Mouse (Mus musculus): Measurements from ENCODE around the gene Dis3l2. TPM values are rescaled to one million over a fixed set of nuclear protein-coding genes. Genes with fewer than 3 reads are reported as not detected.

Dis3l2 gene
- polyA plus RNA-seq, 1 experiment from 2014 or later: 35.7 TPM

DNA sequence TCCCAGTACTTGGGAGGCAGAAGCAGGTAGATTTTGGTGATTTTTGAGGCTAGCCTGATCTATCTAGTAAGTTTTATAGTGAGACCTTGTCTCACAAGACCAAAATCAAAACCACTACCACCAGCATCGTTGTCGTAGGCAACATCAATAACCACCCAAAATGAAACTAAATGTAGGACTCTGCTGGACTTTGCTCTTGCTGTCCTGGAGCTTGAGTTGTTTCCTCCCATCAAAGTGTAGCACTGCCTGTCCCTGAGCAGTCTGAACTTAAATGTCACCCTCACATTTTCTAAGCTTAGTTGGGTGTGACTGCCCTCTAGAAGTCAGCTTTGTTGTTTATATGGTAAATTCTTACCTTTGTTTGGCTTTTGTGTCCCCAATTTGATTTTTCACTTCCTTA is 43.4 kb downstream of the Dis3l2 start:
- Histone ChIP-seq H3K27ac (no peak overlapping the region), H3K4me1 (replicated peaks) (no peaks in the 10 kb centered on the region), H3K27me3 (ENCODE audit: insufficient read depth, poor library complexity, severe bottlenecking) (no peaks in the 10 kb centered on the region), H3K4me3 (no peak overlapping the region), H3K36me3 (peaks cover 46% of the 10 kb centered on the region), H3K9me3 (0 out of 2 replicates have a peak, but pooled peaks cover 3% of the 10 kb centered on the region)
- 96% methylated on average over 2 of the region's 2 CpGs for WGBS
- DNase-seq (ENCODE audit: low spot score): no peak

DNA sequence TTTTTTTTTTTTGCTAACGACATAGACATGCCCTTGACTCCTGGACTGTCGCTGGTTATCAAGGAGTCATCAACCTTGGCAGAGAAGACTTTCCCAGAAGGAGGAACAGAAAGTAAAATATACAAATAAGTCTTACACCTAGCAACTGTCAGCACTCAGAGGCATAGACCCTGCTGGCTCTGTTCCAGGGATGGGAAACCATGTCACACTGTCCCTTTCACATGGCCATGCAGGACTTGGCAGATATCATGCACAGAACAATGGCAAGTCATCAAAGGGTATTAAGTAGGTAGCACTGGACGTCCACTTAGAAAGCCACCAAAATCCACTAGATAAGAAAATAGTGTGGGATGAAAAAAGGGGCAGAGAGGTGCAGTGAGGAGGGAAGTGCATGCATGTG is 46.5 kb downstream of the Dis3l2 start:
- H3K27ac ChIP-seq: no peak overlapping the region
- DNase-seq (ENCODE audit: low spot score): no peak
- H3K4me1 ChIP-seq (replicated peaks): no peaks in the 10 kb centered on the region
- peaks cover 45% of the 10 kb centered on the region for H3K36me3 ChIP-seq
- 89% methylated on average over 3 of the region's 3 CpGs for WGBS
- H3K27me3 ChIP-seq (ENCODE audit: insufficient read depth, poor library complexity, severe bottlenecking): no peaks in the 10 kb centered on the region
- 0 out of 2 replicates have a peak, but pooled peaks cover 3% of the 10 kb centered on the region for H3K9me3 ChIP-seq
- H3K4me3 ChIP-seq: no peak overlapping the region

DNA sequence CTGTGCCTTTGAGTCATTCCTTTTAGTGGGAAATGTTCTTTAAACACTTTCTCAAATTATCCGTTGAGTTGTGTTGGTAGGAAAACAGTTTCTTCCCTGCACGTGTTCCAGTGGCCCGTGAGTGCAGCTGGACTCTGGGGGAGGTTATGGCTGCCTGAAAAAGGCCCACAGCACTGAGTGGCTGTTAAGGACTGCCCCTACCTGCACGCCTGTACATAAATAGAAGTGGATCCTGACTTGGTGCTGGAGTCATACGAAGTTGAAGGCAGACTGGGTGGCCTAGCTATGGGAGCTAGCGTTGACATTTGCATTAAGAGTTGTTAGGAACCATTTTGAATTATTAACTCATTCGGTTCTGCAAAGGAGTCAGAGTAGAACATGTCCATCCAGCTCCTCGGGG is 49.8 kb downstream of the Dis3l2 start:
- 88% methylated on average over 8 of the region's 8 CpGs for WGBS
- Histone ChIP-seq H3K4me1 (replicated peaks) (no peaks in the 10 kb centered on the region), H3K4me3 (no peak overlapping the region), H3K27me3 (ENCODE audit: insufficient read depth, poor library complexity, severe bottlenecking) (no peaks in the 10 kb centered on the region), H3K27ac (no peak overlapping the region), H3K9me3 (0 out of 2 replicates have a peak, but pooled peaks cover 3% of the 10 kb centered on the region), H3K36me3 (peaks cover 22% of the 10 kb centered on the region)
- DNase-seq (ENCODE audit: low spot score): no peak

DNA sequence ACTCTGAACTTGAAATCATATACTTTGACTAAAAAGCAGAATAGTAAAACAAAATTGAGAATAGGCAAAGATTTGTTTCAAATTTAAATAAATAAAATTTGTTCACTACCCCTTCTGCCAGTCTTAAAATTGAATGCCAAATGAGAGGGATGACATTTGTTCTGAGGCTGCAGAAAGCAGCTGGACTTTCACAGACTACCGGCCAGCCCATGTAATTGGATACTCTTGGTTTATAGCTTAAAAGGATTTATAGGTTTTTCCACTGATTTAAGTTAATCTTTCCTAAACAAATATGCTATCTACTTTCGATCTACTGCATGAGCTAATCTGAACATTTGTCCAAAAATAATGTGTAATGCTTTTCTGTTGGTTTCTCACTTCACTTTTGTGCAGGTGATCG is 50.7 kb downstream of the Dis3l2 start:
- no peak overlapping the region for H3K4me3 ChIP-seq
- no peaks in the 10 kb centered on the region for H3K27me3 ChIP-seq (ENCODE audit: insufficient read depth, poor library complexity, severe bottlenecking)
- no peaks in the 10 kb centered on the region for H3K4me1 ChIP-seq (replicated peaks)
- 87% methylated on average over 3 of the region's 3 CpGs for WGBS
- DNase-seq (ENCODE audit: low spot score): no peak
- H3K27ac ChIP-seq: no peak overlapping the region
- H3K36me3 ChIP-seq: peaks cover 25% of the 10 kb centered on the region
- H3K9me3 ChIP-seq: 0 out of 2 replicates have a peak, but pooled peaks cover 3% of the 10 kb centered on the region

DNA sequence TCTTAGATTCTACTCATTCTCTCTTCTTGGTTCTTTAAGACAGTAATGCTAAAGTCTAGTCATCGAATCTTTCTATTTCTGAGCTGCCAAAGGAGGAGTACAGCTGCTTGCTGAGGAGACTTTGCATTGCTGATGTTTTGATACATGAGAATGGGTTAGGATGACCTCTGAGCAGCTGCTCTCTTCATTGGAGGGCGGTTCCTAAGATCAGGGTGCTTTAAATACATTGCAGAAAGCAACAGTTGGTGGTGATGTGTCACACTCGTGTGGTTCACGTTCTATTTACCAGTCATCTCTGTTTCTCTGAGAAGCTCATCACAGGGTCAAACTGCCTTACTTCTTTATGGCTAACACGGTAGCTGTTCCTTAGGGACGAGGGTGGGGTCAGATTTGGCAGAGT is 54.5 kb downstream of the Dis3l2 start:
- Histone ChIP-seq H3K36me3 (peaks cover 33% of the 10 kb centered on the region), H3K27ac (no peak overlapping the region), H3K27me3 (ENCODE audit: insufficient read depth, poor library complexity, severe bottlenecking) (no peaks in the 10 kb centered on the region), H3K4me3 (no peak overlapping the region), H3K9me3 (no peaks in the 10 kb centered on the region), H3K4me1 (replicated peaks) (no peaks in the 10 kb centered on the region)
- 79% methylated on average over 6 of the region's 6 CpGs for WGBS
- no peak for DNase-seq (ENCODE audit: low spot score)

DNA sequence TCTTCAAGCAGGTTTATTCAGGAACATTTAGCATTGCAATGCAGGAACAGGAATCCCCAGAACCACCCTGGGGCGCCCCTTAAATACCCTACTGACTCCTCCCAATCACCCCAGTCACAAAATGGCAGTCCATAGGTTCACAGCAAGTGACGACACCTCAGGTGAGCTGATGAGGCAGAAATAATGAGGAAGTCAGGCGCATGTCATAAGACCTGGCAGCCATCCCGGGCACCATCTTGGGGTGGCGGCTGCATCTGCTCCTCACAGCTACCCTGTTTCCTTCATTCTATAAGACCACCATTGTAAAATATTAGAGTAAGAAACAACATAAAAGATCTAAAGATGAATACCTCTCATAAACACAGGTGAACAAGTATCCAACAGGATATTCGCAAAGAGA is 58.6 kb downstream of the Dis3l2 start:
- H3K9me3 ChIP-seq: no peaks in the 10 kb centered on the region
- H3K36me3 ChIP-seq: peaks cover 32% of the 10 kb centered on the region
- DNase-seq (ENCODE audit: low spot score): no peak
- no peaks in the 10 kb centered on the region for H3K4me1 ChIP-seq (replicated peaks)
- H3K27me3 ChIP-seq (ENCODE audit: insufficient read depth, poor library complexity, severe bottlenecking): no peaks in the 10 kb centered on the region
- WGBS: 94% methylated on average over 6 of the region's 6 CpGs
- no peak overlapping the region for H3K4me3 ChIP-seq
- no peak overlapping the region for H3K27ac ChIP-seq

DNA sequence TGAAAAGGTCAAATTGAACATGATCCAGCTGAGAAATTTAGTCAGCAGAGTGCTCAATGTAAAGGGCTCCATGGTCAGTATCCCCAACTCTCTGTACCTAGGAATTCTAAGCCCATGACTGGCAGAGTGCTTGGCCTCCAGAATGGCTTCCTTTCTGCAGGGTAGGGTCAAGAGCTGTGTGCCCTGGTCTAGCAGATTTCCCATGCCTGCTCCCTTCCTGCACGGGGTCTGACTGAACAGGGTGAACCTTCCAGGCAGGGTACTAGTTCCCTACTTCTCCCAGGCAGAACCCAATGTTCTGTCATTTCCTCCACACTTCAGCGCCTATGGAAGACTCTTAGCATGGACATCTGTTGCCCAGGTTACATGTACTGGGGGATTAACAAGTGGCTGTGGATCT is 97.6 kb downstream of the Dis3l2 start:
- 95% methylated on average over 2 of the region's 2 CpGs for WGBS
- Histone ChIP-seq H3K4me3 (no peak overlapping the region), H3K27me3 (ENCODE audit: insufficient read depth, poor library complexity, severe bottlenecking) (no peaks in the 10 kb centered on the region)

DNA sequence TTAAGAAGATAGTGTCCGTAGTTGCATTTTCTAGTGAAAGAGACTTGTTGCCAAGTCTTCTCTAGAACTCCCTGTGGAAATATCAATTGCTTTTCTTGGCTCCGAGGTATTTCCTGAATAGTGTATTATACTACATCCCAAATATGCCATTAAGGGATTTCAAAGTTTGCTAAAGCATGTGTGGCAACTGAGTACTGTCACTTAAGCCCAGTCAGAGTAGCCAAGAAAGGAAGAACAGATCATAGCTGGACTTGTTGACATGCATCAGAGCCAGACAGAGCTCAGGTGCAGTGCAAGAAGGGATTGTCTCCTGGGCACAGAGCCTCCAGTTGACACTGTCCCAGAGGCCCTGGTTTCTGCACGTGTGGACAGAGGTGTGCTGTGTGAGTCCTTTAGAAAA is 108.1 kb downstream of the Dis3l2 start:
- H3K27ac ChIP-seq: no peak overlapping the region
- WGBS: 79% methylated on average over 3 of the region's 3 CpGs
- no peaks in the 10 kb centered on the region for H3K36me3 ChIP-seq
- H3K27me3 ChIP-seq (ENCODE audit: insufficient read depth, poor library complexity, severe bottlenecking): no peaks in the 10 kb centered on the region
- H3K4me1 ChIP-seq (replicated peaks): no peaks in the 10 kb centered on the region
- no peaks in the 10 kb centered on the region for H3K9me3 ChIP-seq
- no peak overlapping the region for H3K4me3 ChIP-seq
- DNase-seq (ENCODE audit: low spot score): no peak

More for the DNA sequence above, 97.6 kb downstream of the Dis3l2 start:
- Histone ChIP-seq H3K9me3 (no peaks in the 10 kb centered on the region), H3K36me3 (peaks cover 4% of the 10 kb centered on the region), H3K27ac (no peak overlapping the region), H3K4me1 (replicated peaks) (no peaks in the 10 kb centered on the region)
- no peak for DNase-seq (ENCODE audit: low spot score)

DNA sequence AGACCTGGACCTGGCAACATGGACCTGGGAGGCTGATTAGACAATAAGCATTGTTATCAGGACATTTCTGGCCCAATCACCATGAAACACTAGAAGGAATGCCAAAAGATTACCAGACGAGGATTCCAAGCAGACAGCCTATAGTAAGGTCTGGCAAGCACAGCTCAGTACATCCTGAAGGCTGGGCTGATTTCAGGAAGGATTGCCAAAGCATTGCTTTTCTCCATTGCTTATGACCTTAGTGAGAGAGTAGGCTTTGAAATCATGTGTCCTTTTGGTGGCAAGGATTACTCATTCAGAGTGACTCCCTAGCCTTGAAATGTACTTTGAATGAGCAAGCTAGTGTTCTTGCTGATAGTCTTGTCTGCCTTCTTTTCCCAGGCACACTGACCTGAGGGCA is 118.7 kb downstream of the Dis3l2 start:
- H3K27me3 ChIP-seq (ENCODE audit: insufficient read depth, poor library complexity, severe bottlenecking): no peaks in the 10 kb centered on the region
- no peaks in the 10 kb centered on the region for H3K9me3 ChIP-seq
- no peak for DNase-seq (ENCODE audit: low spot score)
- 83% methylated on average over 1 of the region's 1 CpGs for WGBS
- no peaks in the 10 kb centered on the region for H3K4me1 ChIP-seq (replicated peaks)
- H3K27ac ChIP-seq: no peak overlapping the region
- peaks cover 14% of the 10 kb centered on the region; the same call in 1 of the 2 replicates for H3K36me3 ChIP-seq
- H3K4me3 ChIP-seq: no peak overlapping the region

DNA sequence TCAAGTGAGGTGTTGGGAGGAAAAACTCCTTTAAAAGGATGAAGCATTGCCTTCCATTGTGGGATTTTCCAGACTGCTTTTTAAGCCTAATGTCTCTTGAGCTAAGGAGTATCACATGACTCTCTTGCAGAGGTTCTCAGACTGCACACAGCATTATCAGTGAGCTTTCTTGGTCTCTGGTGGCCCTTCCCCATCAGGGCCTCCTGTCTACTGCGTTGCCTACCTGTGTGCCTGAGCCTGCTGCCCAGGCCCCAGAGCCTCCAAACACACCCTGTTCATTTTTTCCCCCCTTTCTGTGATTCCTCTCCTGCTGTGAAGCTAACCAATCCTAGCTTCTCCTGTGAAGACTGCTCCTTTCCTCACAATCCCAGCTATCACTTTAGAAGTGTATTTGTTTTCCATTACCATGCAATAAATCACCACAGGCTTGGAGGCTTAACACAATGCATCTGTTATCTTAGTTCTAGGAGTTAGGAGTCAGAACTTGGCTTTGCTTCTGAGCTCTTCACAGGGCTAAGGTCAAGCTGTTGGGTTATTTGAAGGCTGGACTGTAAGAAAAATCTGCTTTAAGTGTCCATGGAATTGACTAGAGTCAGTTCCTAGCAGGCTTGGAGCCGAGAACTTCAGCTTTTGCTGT is 130.9 kb downstream of the Dis3l2 start:
- Histone ChIP-seq H3K27ac (no peak overlapping the region), H3K27me3 (ENCODE audit: insufficient read depth, poor library complexity, severe bottlenecking) (no peaks in the 10 kb centered on the region), H3K36me3 (no peaks in the 10 kb centered on the region), H3K9me3 (no peaks in the 10 kb centered on the region), H3K4me1 (replicated peaks) (no peaks in the 10 kb centered on the region), H3K4me3 (no peak overlapping the region)
- no peak for DNase-seq (ENCODE audit: low spot score)
- 81% methylated on average over 2 of the region's 2 CpGs for WGBS

DNA sequence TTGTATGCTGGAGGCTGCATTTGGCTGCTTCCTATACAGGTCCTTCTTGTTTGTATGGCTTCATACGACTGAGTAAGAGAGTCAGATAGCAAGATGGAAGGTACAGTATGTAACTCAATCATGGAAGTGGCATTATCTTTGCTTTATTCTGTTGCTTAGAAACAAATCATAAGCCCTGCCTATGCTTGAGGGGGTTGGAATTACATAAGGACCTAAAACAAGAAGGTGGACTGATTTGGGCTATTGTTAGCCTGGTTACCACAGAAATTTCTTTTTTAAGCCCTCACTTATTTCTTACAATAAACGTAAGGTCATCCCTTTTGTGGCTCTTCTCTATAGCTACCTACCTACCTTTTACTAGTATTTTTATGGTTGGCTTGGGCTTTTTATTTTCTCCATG is 131.4 kb downstream of the Dis3l2 start:
- H3K9me3 ChIP-seq: no peaks in the 10 kb centered on the region
- H3K36me3 ChIP-seq: no peaks in the 10 kb centered on the region
- 87% methylated on average over 2 of the region's 2 CpGs for WGBS
- no peak overlapping the region for H3K4me3 ChIP-seq
- H3K4me1 ChIP-seq (replicated peaks): no peaks in the 10 kb centered on the region
- H3K27ac ChIP-seq: no peak overlapping the region
- no peak for DNase-seq (ENCODE audit: low spot score)
- no peaks in the 10 kb centered on the region for H3K27me3 ChIP-seq (ENCODE audit: insufficient read depth, poor library complexity, severe bottlenecking)

DNA sequence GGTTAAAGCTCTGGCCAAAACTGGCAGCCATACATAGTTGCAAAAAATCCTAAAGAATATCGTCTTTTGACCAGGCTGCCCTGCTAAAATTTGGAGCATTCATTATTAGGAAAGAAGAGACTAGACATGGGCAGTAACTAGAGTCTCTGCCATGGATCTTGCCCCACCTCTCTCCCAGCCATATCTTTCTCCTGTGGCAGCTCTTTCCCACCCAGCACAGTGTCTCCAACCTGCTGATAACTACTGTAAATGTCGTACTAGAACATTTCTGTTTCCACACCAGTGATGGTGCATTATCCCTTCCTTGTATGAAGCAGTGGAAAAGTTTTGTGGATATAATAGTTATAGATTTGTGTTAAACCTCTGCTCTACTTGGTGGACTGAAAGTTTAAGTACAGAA is 147.1 kb downstream of the Dis3l2 start:
- WGBS: 93% methylated on average over 2 of the region's 2 CpGs
- peaks cover 7% of the 10 kb centered on the region for H3K36me3 ChIP-seq
- DNase-seq (ENCODE audit: low spot score): no peak
- no peaks in the 10 kb centered on the region for H3K4me1 ChIP-seq (replicated peaks)
- no peak overlapping the region for H3K27ac ChIP-seq
- no peaks in the 10 kb centered on the region for H3K9me3 ChIP-seq
- H3K4me3 ChIP-seq: no peak overlapping the region
- H3K27me3 ChIP-seq (ENCODE audit: insufficient read depth, poor library complexity, severe bottlenecking): no peaks in the 10 kb centered on the region

DNA sequence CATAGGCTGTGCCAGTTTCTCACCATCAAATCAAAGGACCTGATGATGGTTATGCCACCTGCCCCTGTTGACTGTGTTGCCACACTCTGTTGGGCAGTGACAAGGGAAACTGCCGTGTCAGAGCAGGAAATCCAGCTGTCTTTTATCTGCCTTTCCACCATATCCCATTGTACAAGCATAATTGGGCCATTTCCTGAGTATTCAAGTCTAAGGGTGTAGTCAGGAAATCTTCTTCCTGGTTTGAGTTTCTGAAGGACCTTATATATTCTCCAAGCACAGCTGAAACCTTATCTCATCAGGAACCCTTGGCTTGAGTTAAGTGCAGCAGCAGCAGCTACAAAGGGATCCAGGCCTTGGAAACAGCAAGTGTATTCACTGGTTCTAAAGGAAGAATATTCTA is 155.3 kb downstream of the Dis3l2 start:
- WGBS: 78% methylated on average over 1 of the region's 1 CpGs
- peaks cover 21% of the 10 kb centered on the region for H3K36me3 ChIP-seq

DNA sequence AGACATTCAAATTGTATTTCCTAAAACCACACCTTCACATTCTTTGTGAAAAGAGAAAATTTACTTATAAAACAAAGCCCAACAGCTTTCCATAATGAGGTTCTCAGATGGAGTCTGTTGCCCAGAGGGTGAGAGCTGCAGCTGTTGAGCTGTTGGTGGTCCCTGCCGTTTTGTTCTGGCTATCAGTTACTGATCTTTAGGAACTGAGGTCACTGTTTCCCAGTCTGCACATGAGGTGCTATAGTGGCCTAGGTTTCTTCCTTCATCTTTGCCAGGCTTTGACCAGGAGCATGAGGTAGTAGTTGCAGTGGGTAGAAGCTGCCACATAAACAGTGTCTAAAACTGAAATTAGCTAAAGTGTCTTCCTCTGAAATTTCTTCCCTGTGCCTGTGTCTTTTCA is 155.8 kb downstream of the Dis3l2 start:
- H3K27ac ChIP-seq: no peak overlapping the region
- WGBS: 34% methylated on average over 1 of the region's 1 CpGs
- no peaks in the 10 kb centered on the region for H3K27me3 ChIP-seq (ENCODE audit: insufficient read depth, poor library complexity, severe bottlenecking)
- no peaks in the 10 kb centered on the region for H3K9me3 ChIP-seq
- H3K4me3 ChIP-seq: no peak overlapping the region
- no peak for DNase-seq (ENCODE audit: low spot score)
- H3K36me3 ChIP-seq: peaks cover 20% of the 10 kb centered on the region
- no peaks in the 10 kb centered on the region for H3K4me1 ChIP-seq (replicated peaks)

More for the DNA sequence above, 155.3 kb downstream of the Dis3l2 start:
- Histone ChIP-seq H3K9me3 (no peaks in the 10 kb centered on the region), H3K27ac (no peak overlapping the region), H3K4me3 (no peak overlapping the region), H3K27me3 (ENCODE audit: insufficient read depth, poor library complexity, severe bottlenecking) (no peaks in the 10 kb centered on the region), H3K4me1 (replicated peaks) (no peaks in the 10 kb centered on the region)
- no peak for DNase-seq (ENCODE audit: low spot score)
